Mouse (Mus musculus): ENCODE measurements around the gene Cdnf.

The Cdnf gene

GRCm38 (mm10) chr2:3512552-3513454 is at the start of gene Cdnf, which contains the start of the genes Gm45902 and Hspa14:
Gene Cdnf (plus strand): TSS chr2:3513030.
Gene Gm45902 (minus strand): TSS chr2:3512790.
Gene Hspa14 (minus strand): TSS chr2:3512814.
- DNase-seq (ENCODE audit: low spot score): peak; percentile 97

DNA sequence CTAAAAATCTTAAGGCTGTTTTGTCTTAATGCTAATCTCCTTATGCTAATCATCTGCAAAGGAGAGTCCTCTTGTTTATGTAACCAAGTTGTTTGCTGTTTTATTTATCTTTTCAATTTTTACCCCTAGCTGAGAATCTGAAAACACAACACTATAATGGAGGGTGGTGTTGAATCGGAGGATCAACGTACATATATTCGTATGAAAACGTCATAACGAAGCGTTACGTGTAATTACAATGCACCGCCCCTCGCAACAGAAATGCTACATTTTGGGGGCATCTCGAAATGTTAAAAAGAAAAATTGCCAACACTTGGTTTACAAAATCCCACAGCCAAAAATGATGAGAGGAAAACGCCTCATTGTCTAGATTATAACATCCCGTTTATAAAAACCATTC is 38.9 kb upstream of the Cdnf start:
- no peak for DNase-seq (ENCODE audit: low spot score)

- DNase-seq (ENCODE audit: low spot score): peak; percentile 52
Measured at GRCm38 (mm10) chr2:3474361-3474805, 38.4 kb upstream of the Cdnf start.

- peak; percentile 86 for DNase-seq (ENCODE audit: low spot score)
Measured at GRCm38 (mm10) chr2:3474861-3475283, 38.0 kb upstream of the Cdnf start, which contains the start of gene Suv39h2. Gene Suv39h2 (minus strand): TSS chr2:3475031.

GRCm38 (mm10) chr2:3475746-3476251 is 37.0 kb upstream of the Cdnf start:
- DNase-seq (ENCODE audit: low spot score): no peak

GRCm38 (mm10) chr2:3480239-3480638 is 32.6 kb upstream of the Cdnf start:
- no peak for DNase-seq (ENCODE audit: low spot score)

DNA sequence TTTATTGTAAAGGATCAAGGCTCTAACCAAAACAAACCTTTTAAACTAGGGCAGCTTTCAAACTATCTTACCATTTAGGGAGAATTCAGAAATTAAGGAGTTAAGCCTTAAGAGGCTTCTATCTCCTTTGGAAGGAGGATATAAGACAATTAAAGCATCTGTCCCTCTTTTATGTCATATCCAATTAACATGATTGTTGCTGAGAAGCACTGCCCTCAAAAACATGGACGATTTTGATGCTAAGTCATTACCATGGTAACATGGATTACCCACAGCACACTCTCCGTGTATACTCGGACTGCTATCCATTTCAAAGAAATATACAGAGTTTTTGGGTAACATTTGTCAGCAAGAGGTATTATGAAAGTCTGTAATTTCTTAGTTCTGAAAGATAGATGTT is 23.0 kb upstream of the Cdnf start:
- DNase-seq (ENCODE audit: low spot score): no peak

DNA sequence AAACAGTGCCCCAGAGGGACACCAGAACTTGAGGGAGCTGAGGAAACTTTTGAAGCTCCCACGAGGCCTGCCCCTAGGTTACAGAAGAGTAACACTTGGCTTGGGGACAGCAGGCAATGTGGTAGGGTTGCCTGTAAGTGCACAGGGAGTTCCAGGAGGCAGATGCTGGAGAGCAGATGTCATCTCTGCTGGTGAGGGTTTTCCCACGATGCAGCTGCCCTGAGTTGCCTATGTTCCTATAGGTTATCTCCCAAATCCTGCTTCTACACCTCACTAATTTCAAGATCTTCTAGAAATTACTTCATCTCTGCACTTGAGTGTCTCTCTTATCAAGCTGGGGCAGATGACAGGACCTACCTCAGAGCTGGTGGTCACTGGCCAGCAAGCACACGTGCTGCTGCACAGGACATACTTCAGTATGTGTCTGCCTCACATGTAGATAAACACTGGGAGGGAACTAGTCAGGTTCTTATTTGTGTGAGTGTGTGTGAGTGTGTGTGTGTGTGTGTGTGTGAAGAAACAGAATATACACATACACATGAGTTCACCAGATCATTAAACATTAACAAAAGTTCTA is 18.9 kb upstream of the Cdnf start:
- no peak for DNase-seq (ENCODE audit: low spot score)

DNA sequence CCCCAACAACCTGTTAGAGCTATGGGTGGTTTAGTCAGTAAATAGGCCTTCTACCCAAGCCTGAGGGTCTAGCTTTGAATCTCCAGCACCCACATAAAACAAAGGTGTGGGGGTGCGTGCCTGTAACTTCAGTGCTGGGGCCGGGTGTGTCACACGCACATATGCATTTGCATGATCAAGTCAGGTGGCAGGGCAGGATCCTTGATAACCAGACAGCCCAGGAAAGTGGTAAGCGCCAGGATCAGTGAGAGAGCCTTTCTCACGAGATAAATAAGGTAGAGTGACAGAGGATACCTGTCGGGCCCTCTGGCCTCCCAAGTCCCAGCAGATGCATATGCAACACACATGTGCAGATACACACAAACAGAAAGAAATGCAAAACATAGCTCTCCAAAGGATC is 13.3 kb upstream of the Cdnf start:
- no peak for DNase-seq (ENCODE audit: low spot score)

DNA sequence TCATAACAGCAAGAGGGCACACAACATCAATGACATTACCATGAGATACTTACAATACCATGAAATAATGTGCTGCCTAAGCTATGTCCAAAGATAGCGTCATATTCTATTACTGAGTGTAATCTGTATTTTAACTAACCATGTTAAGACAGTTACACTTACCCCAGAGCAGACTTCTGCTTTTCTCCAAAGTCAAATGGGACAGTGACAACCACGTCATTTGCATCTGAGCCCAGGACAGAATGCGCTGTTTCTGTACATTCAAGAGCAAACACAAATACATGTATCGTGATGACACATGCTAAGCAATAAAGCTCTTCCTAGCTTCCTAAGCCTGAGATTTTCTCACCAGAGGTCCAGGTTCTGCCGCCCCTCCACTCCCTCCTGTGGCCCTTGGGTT is 11.9 kb upstream of the Cdnf start:
- DNase-seq (ENCODE audit: low spot score): no peak

- peak; percentile 15 for DNase-seq (ENCODE audit: low spot score)
Measured at GRCm38 (mm10) chr2:3512076-3512475, 754 bp upstream of the Cdnf start.

DNA sequence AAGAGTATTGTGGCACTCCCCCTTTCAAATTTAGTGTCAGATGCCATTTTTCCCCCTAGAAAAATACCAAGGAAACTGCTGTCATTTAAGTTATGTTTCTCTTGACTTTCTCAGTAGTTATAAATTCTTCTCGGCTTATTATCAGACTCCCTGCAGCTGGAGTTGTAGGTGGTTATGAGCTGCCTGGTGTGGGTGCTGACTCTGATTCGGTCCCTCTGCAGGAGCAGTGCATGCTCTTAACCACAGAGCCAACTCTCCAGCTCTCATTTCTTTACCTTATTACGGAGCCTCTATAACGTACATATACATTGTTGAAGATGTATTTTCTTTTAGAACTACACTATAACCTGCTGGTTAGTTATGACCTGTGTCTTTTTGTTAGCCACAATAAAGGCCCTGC is 9.7 kb downstream of the Cdnf start:
- no peak for DNase-seq (ENCODE audit: low spot score)

- no peak for DNase-seq (ENCODE audit: low spot score)
Measured at GRCm38 (mm10) chr2:3526288-3526687, 13.5 kb downstream of the Cdnf start.

DNA sequence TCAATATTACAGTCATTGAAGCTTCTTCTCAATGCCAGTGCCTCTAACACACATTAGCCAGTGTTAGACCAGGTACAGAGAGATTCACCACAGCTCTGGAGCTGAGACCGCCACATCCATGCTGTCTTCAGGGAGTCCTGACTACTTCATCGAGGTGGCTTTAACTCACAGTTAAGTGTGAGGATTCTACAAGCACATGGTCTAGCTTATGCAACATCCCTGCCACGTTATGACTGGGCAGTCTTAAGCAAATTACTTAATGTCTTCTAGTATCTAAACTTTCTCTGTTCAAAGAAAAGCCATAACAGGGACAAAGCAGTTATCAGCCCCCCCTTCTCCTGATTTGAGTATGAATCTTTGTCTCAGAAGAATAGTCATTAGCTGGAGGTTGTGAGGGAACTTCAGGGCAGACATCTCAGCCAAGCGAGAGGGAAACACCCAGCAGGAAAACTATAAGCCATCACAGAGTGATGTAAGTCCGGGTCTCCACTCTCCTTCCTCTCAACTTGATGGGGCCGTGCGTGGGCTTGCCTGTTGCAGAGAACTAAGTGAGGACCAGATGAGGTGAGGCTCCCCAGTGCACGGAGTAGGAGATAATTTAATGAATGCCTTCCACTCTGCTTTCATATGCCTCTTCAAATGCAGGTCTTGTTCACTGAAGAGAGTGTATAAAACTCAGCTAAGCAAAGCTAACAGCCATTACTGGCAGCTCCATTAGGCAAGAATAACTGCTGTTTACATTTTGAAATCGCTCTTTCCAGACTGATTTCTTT is 28.7 kb downstream of the Cdnf start:
- DNase-seq (ENCODE audit: low spot score): no peak

DNA sequence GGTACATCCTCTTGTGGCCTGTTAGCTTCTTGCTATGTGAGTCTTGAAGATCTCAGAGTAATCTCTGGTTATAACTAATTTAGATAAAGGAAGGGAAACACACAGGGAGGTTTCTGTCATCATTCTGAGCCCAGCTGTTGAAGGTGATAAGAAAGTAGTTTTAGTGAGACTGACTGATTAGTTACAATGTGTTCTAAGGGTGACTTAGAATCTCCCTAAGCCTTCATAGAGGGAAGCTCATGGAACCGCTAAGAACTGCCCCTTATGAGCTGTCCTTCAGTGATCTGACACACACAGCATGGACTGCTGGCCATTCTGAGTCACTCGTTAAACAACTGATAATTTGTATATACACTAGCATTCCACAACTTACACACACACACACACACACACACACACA is 33.2 kb downstream of the Cdnf start:
- no peak for DNase-seq (ENCODE audit: low spot score)

DNA sequence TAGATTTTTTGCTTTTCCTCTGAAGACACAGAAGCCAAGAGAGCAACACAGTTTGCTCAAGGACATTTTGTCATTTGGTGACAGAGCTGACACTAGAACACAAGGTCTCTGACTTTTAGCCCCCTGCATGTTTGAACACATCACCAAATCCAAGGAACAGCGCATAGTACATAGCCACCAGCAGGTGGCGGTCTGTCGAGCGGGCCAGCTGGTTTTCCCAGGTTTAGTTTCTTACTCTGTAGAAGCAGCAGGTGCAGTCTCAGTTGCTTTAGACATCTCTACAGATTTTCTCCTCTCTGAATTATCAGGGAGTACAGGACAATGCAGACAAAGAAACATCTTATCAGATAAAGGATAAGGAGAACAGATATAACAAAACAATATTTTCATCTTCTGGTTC is 33.8 kb downstream of the Cdnf start:
- DNase-seq (ENCODE audit: low spot score): peak; percentile 17

- no peak for DNase-seq (ENCODE audit: low spot score)
Measured at GRCm38 (mm10) chr2:3570186-3570585, 57.4 kb downstream of the Cdnf start, which contains the start of gene Fam107b. Gene Fam107b (plus strand): TSS chr2:3570488.

- DNase-seq (ENCODE audit: low spot score): no peak
Measured at GRCm38 (mm10) chr2:3570606-3571005, 57.8 kb downstream of the Cdnf start.

GRCm38 (mm10) chr2:3573883-3574282 is 61.1 kb downstream of the Cdnf start:
- no peak for DNase-seq (ENCODE audit: low spot score)

GRCm38 (mm10) chr2:3575140-3575539 is 62.3 kb downstream of the Cdnf start:
- DNase-seq (ENCODE audit: low spot score): no peak
